10 mouse cellular contexts compared by ENCODE assay signal in the genomic region with DNA sequence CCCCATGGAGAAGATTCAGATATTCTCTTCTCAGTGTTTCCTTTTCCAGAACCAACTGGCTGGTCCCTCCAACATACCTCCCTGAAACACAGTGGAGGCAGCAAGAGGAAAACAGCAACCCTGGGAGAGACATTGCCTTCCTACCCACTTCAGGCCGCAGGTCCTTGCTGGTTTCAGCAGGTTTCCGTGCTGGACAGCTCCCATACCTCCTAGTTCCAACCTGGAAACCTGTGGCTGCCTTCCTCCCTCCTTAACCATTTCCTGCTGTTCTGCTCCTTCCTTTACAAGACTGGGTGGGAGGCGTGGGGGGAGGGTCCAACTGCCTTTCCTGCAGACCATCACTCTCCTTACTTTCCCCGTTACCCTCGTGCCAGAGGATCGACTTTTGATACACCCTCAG. TPM values are rescaled to one million over a fixed set of nuclear protein-coding genes. Genes with fewer than 3 reads are reported as not detected.
DNase-seq lines count a peak whose midpoint lies in the region; ATAC-seq lines count a peak whose summit lies in the region.
"Had no signal": no experiment of that assay in that cellular context is flagged by ENCODE, and none has a peak within 500 bp of the region (broad histone marks: within the 10 kb centered on the region; RNA-seq: fewer than 3 reads in every experiment).

No protein-coding gene starts in this region.

- intact Hi-C loops in gastrocnemius, postnatal 14 days (cut with DNase I; ENCODE audit: low total_unique reads) = no loop called here
- intact Hi-C loops in gastrocnemius, postnatal 36 days (cut with DNase I) = no loop called here

- no peaks in the 10 kb centered on the region for H3K9me3 ChIP-seq in embryonic facial prominence, embryonic 14.5 days (ENCODE audit: control insufficient read depth, low read length)
- no peaks in the 10 kb centered on the region for H3K9me3 ChIP-seq in neural tube, embryonic 13.5 days
- H3K9me3 ChIP-seq: G1E; limb, embryonic 15.5 days had no signal

- H3K9ac ChIP-seq in embryonic facial prominence, embryonic 14.5 days (ENCODE audit: low read depth, low read length) = no peak overlapping the region
- no peak overlapping the region for H3K9ac ChIP-seq in neural tube, embryonic 13.5 days
- H3K9ac ChIP-seq: limb, embryonic 15.5 days had no signal

- H3K4me3 ChIP-seq in embryonic facial prominence, embryonic 14.5 days (ENCODE audit: low read depth, low read length) = no peak overlapping the region
- no peak overlapping the region for H3K4me3 ChIP-seq in neural tube, embryonic 13.5 days
- H3K4me3 ChIP-seq: limb, embryonic 15.5 days had no signal

- 0 out of 2 replicates have a peak, but pooled peaks cover 13% of the 10 kb centered on the region for H3K4me1 ChIP-seq in embryonic facial prominence, embryonic 14.5 days (ENCODE audit: control insufficient read depth, insufficient read depth, low read length)
- peaks cover 65% of the 10 kb centered on the region for H3K4me1 ChIP-seq in neural tube, embryonic 13.5 days (replicated peaks)

- DNase-seq in gastrocnemius, postnatal 14 days = peak; percentile 32
- DNase-seq in gastrocnemius, postnatal 36 days = no peak
- DNase-seq in ovary, postnatal 36 days (ENCODE audit: low spot score) = peak; percentile 48
- no peak for DNase-seq in ovary, adult 18-20 months (ENCODE audit: low spot score)
- peak; percentile 68 for DNase-seq in embryonic facial prominence, embryonic 14.5 days (ENCODE audit: low spot score)
- no peak for DNase-seq in spleen, postnatal 4 days (ENCODE audit: low spot score in 2 of 2)
- DNase-seq in thymus, postnatal 0 days (ENCODE audit: low spot score) = no peak

- WGBS in embryonic facial prominence, embryonic 14.5 days = 12% methylated on average over 6 of the region's 6 CpGs
- WGBS in neural tube, embryonic 13.5 days = 17% methylated on average over 6 of the region's 6 CpGs

- H3K27ac ChIP-seq in embryonic facial prominence, embryonic 14.5 days (replicated peaks; ENCODE audit: low read depth, low read length) = no peak overlapping the region
- peak overlapping the region; percentile 76; the same call in 1 of the 2 replicates for H3K27ac ChIP-seq in neural tube, embryonic 13.5 days (replicated peaks)
- H3K27ac ChIP-seq: limb, embryonic 15.5 days had no signal

- H3K4me2 ChIP-seq in embryonic facial prominence, embryonic 14.5 days (ENCODE audit: low read depth, low read length) = no peak overlapping the region
- H3K4me2 ChIP-seq in neural tube, embryonic 13.5 days = no peak overlapping the region
- H3K4me2 ChIP-seq: limb, embryonic 15.5 days had no signal

- H3K27me3 ChIP-seq in embryonic facial prominence, embryonic 14.5 days (replicated peaks; ENCODE audit: control insufficient read depth, insufficient read depth, low read length) = no peaks in the 10 kb centered on the region
- no peaks in the 10 kb centered on the region for H3K27me3 ChIP-seq in neural tube, embryonic 13.5 days
- H3K27me3 ChIP-seq: limb, embryonic 15.5 days had no signal

- H3K36me3 ChIP-seq in embryonic facial prominence, embryonic 14.5 days (ENCODE audit: control insufficient read depth, insufficient read depth, low read length) = no peaks in the 10 kb centered on the region
- H3K36me3 ChIP-seq in neural tube, embryonic 13.5 days = no peaks in the 10 kb centered on the region
- H3K36me3 ChIP-seq: G1E; limb, embryonic 15.5 days had no signal

- no peak for ATAC-seq in embryonic facial prominence, embryonic 14.5 days (ENCODE audit: low read depth)
- no peak for ATAC-seq in neural tube, embryonic 13.5 days (ENCODE audit: low read depth)

RNA-seq across cellular contexts. Expression of gene Nav1, which starts 27.7 kb away (rescaled TPM):
- 10 to 100 TPM; 13.6 to 15.6 TPM for total RNA-seq in gastrocnemius, postnatal 14 days (2021)
- total RNA-seq in gastrocnemius, postnatal 36 days (2021) = 1 to 10 TPM; 8.7 to 9.7 TPM
- polyA plus RNA-seq in embryonic facial prominence, embryonic 14.5 days (2014; fragmentation: Nextera tagmentation; extraction: Ambion mirVana) = 16.7 and 18.0 TPM in 2 replicates
- polyA plus RNA-seq in neural tube, embryonic 13.5 days (2015; fragmentation: Nextera tagmentation; extraction: Ambion mirVana) = 34.9 and 38.6 TPM in 2 replicates
- polyA plus RNA-seq in thymus, postnatal 0 days (2015; fragmentation: Nextera tagmentation; extraction: Ambion mirVana) = 3.3 and 3.5 TPM in 2 replicates
- polyA plus RNA-seq: G1E had no signal

Comparison
In these comparisons a context has a peak if more than half of its experiments do, and no peak if none do; other contexts are left out.
1. DNase-seq: peak in gastrocnemius, postnatal 14 days (single experiment), ovary, postnatal 36 days (single experiment) and embryonic facial prominence, embryonic 14.5 days (single experiment); none in gastrocnemius, postnatal 36 days (0 of 2), ovary, adult 18-20 months (single experiment), spleen, postnatal 4 days (0 of 2) and thymus, postnatal 0 days (single experiment).